Mouse (Mus musculus): ENCODE data around the gene Chuk. TPM values are rescaled to one million over a fixed set of nuclear protein-coding genes. Genes with fewer than 3 reads are reported as not detected.

Chuk gene
- polyA plus RNA-seq, 1 experiment from 2014 or later, result 61.0 TPM

- Histone ChIP-seq H3K27ac (ENCODE audit: low read depth, low read length) (no peak overlapping the region), H3K4me1 (replicated peaks; ENCODE audit: control insufficient read depth, insufficient read depth, low read length) (no peaks in the 10 kb centered on the region), H3K4me2 (replicated peaks; ENCODE audit: low read depth, low read length) (no peak overlapping the region), H3K36me3 (ENCODE audit: control insufficient read depth, insufficient read depth, low read length) (no peaks in the 10 kb centered on the region), H3K9me3 (ENCODE audit: control insufficient read depth, low read length) (no peaks in the 10 kb centered on the region), H3K4me3 (ENCODE audit: low read depth, low read length) (no peak overlapping the region), H3K27me3 (ENCODE audit: control insufficient read depth, insufficient read depth, low read length) (no peaks in the 10 kb centered on the region), H3K9ac (ENCODE audit: low read depth, low read length) (no peak overlapping the region)
- 91% methylated on average over 5 of the region's 5 CpGs for WGBS
- DNase-seq (ENCODE audit: low spot score) (no peak), ATAC-seq (ENCODE audit: low FRiP score) (no peak)
These were observed 73.9 kb downstream of the Chuk start for GRCm38 (mm10) chr19:44033396-44033795.

- Histone ChIP-seq H3K27me3 (ENCODE audit: control insufficient read depth, insufficient read depth, low read length) (no peaks in the 10 kb centered on the region), H3K9me3 (ENCODE audit: control insufficient read depth, low read length) (no peaks in the 10 kb centered on the region), H3K4me2 (replicated peaks; ENCODE audit: low read depth, low read length) (no peak overlapping the region), H3K27ac (ENCODE audit: low read depth, low read length) (no peak overlapping the region), H3K4me1 (replicated peaks; ENCODE audit: control insufficient read depth, insufficient read depth, low read length) (no peaks in the 10 kb centered on the region), H3K4me3 (ENCODE audit: low read depth, low read length) (no peak overlapping the region), H3K9ac (ENCODE audit: low read depth, low read length) (no peak overlapping the region), H3K36me3 (ENCODE audit: control insufficient read depth, insufficient read depth, low read length) (no peaks in the 10 kb centered on the region)
- no peak for DNase-seq (ENCODE audit: low spot score)
- ATAC-seq (ENCODE audit: low FRiP score), result no peak
- 91% methylated on average over 11 of the region's 11 CpGs for WGBS
These were observed 75.1 kb downstream of the Chuk start for GRCm38 (mm10) chr19:44032046-44032744.

GRCm38 (mm10) chr19:44030024-44030423, 77.3 kb downstream of the Chuk start:
- Histone ChIP-seq H3K4me3 (ENCODE audit: low read depth, low read length) (no peak overlapping the region), H3K4me1 (replicated peaks; ENCODE audit: control insufficient read depth, insufficient read depth, low read length) (no peaks in the 10 kb centered on the region), H3K9me3 (ENCODE audit: control insufficient read depth, low read length) (no peaks in the 10 kb centered on the region), H3K9ac (ENCODE audit: low read depth, low read length) (no peak overlapping the region), H3K36me3 (ENCODE audit: control insufficient read depth, insufficient read depth, low read length) (no peaks in the 10 kb centered on the region), H3K4me2 (replicated peaks; ENCODE audit: low read depth, low read length) (no peak overlapping the region), H3K27me3 (ENCODE audit: control insufficient read depth, insufficient read depth, low read length) (no peaks in the 10 kb centered on the region), H3K27ac (ENCODE audit: low read depth, low read length) (no peak overlapping the region)
- WGBS, result 95% methylated on average over 5 of the region's 5 CpGs
- DNase-seq (ENCODE audit: low spot score) (no peak), ATAC-seq (ENCODE audit: low FRiP score) (no peak)

- Histone ChIP-seq H3K9ac (ENCODE audit: low read depth, low read length) (no peak within 1 kb of the TSS), H3K9me3 (ENCODE audit: control insufficient read depth, low read length) (no peaks in the 10 kb centered on the region), H3K4me1 (replicated peaks; ENCODE audit: control insufficient read depth, insufficient read depth, low read length) (no peaks in the 10 kb centered on the region), H3K27ac (ENCODE audit: low read depth, low read length) (no peak within 1 kb of the TSS), H3K4me3 (ENCODE audit: low read depth, low read length) (no peak within 1 kb of the TSS), H3K36me3 (ENCODE audit: control insufficient read depth, insufficient read depth, low read length) (no peaks in the 10 kb centered on the region), H3K27me3 (ENCODE audit: control insufficient read depth, insufficient read depth, low read length) (no peaks in the 10 kb centered on the region), H3K4me2 (replicated peaks; ENCODE audit: low read depth, low read length) (no peak within 1 kb of the TSS)
- 78% methylated on average over 6 of the region's 8 CpGs for WGBS
- no peak for DNase-seq (ENCODE audit: low spot score)
- no peak for ATAC-seq (ENCODE audit: low FRiP score)
These were observed 78.3 kb downstream of the Chuk start, which contains the start of gene Cyp2c23 for GRCm38 (mm10) chr19:44028972-44029371. Cyp2c23 (minus strand) TSS chr19:44029208.

- ATAC-seq (ENCODE audit: low FRiP score) (no peak), DNase-seq (ENCODE audit: low spot score) (no peak)
- Histone ChIP-seq H3K9ac (ENCODE audit: low read depth, low read length) (no peak overlapping the region), H3K36me3 (ENCODE audit: control insufficient read depth, insufficient read depth, low read length) (no peaks in the 10 kb centered on the region), H3K4me3 (ENCODE audit: low read depth, low read length) (no peak overlapping the region), H3K9me3 (ENCODE audit: control insufficient read depth, low read length) (no peaks in the 10 kb centered on the region), H3K4me2 (replicated peaks; ENCODE audit: low read depth, low read length) (no peak overlapping the region), H3K27me3 (ENCODE audit: control insufficient read depth, insufficient read depth, low read length) (no peaks in the 10 kb centered on the region), H3K27ac (ENCODE audit: low read depth, low read length) (no peak overlapping the region), H3K4me1 (replicated peaks; ENCODE audit: control insufficient read depth, insufficient read depth, low read length) (no peaks in the 10 kb centered on the region)
- WGBS, result 64% methylated on average over 8 of the region's 8 CpGs
These were observed 80.2 kb downstream of the Chuk start for GRCm38 (mm10) chr19:44026956-44027530.

GRCm38 (mm10) chr19:44024921-44025585, 82.2 kb downstream of the Chuk start:
- Histone ChIP-seq H3K27me3 (ENCODE audit: control insufficient read depth, insufficient read depth, low read length) (no peaks in the 10 kb centered on the region), H3K4me1 (replicated peaks; ENCODE audit: control insufficient read depth, insufficient read depth, low read length) (no peaks in the 10 kb centered on the region), H3K9ac (ENCODE audit: low read depth, low read length) (no peak overlapping the region), H3K27ac (ENCODE audit: low read depth, low read length) (no peak overlapping the region), H3K4me2 (replicated peaks; ENCODE audit: low read depth, low read length) (no peak overlapping the region), H3K4me3 (ENCODE audit: low read depth, low read length) (no peak overlapping the region), H3K36me3 (ENCODE audit: control insufficient read depth, insufficient read depth, low read length) (no peaks in the 10 kb centered on the region), H3K9me3 (ENCODE audit: control insufficient read depth, low read length) (no peaks in the 10 kb centered on the region)
- 90% methylated on average over 13 of the region's 13 CpGs for WGBS
- no peak for DNase-seq (ENCODE audit: low spot score)
- no peak for ATAC-seq (ENCODE audit: low FRiP score)

Other genes starting within 250 kb of the Chuk start
- 12.2 and 13.5 TPM in 2 replicates for gene Dnmbp, start 167.3 kb downstream of the Chuk start, polyA plus RNA-seq (2014; fragmentation: Nextera tagmentation; extraction: Ambion mirVana)
- 0.54 and 0.80 TPM in 2 replicates for gene Cpn1, start 120.9 kb downstream of the Chuk start, polyA plus RNA-seq (2014; fragmentation: Nextera tagmentation; extraction: Ambion mirVana)
- gene Cyp2c23, start 78.3 kb downstream of the Chuk start, polyA plus RNA-seq (2014; fragmentation: Nextera tagmentation; extraction: Ambion mirVana), result not detected in 2 replicates
- gene Erlin1, start 37.7 kb downstream of the Chuk start, polyA plus RNA-seq (2014; fragmentation: Nextera tagmentation; extraction: Ambion mirVana), result 15.8 and 18.7 TPM in 2 replicates
- gene Cwf19l1, start 28.4 kb upstream of the Chuk start, polyA plus RNA-seq (2014; fragmentation: Nextera tagmentation; extraction: Ambion mirVana), result 38.9 and 40.5 TPM in 2 replicates
- 125 and 127 TPM in 2 replicates for gene Bloc1s2, start 39.0 kb upstream of the Chuk start, polyA plus RNA-seq (2014; fragmentation: Nextera tagmentation; extraction: Ambion mirVana)
- gene Pkd2l1, start 85.0 kb upstream of the Chuk start, polyA plus RNA-seq (2014; fragmentation: Nextera tagmentation; extraction: Ambion mirVana), result 0.31 and 0.37 TPM in 2 replicates
- 0.70 and 1.1 TPM in 2 replicates for gene Scd3, start 95.8 kb upstream of the Chuk start, polyA plus RNA-seq (2014; fragmentation: Nextera tagmentation; extraction: Ambion mirVana)
- 314 and 349 TPM in 2 replicates for gene Scd2, start 186.2 kb upstream of the Chuk start, polyA plus RNA-seq (2014; fragmentation: Nextera tagmentation; extraction: Ambion mirVana)
- gene Scd4, start 225.6 kb upstream of the Chuk start, polyA plus RNA-seq (2014; fragmentation: Nextera tagmentation; extraction: Ambion mirVana), result 0.06 TPM in 1 of 2 replicates, not detected in the other